Mouse (Mus musculus) hindbrain, postnatal 0 days (tissue): ENCODE measurements around the gene Tacr2. TPM values are rescaled to one million over a fixed set of nuclear protein-coding genes. Genes with fewer than 3 reads are reported as not detected.
A peak's percentile ranks its signal among the peaks of the same experiment; 100 is the strongest.

Experiments
- ATAC-seq: fragments of 200-750 bp; cut with Nextera tagmentation; 2 replicates; pipeline ENCODE4 v1.8.0; 2017; ENCODE audit warnings: mild to moderate bottlenecking, moderate TSS enrichment, moderate library complexity
- DNase-seq: peaks from one replicate; pipeline ENCODE4 v3.0.0-alpha.2; 2015; ENCODE audit warnings: low spot score
- H3K27ac ChIP-seq: fragments of 300-500 bp; sonication (generic); 2 replicates; pipeline ENCODE4 v1.5.1; 2014; ENCODE audit warnings: mild to moderate bottlenecking
- H3K27me3 ChIP-seq: fragments of 300-500 bp; sonication (generic); 2 replicates; pipeline ENCODE4 v1.6.1; 2014; ENCODE audit warnings: low read length, mixed read lengths; ENCODE audit not compliant: insufficient read depth
- H3K36me3 ChIP-seq: fragments of 300-500 bp; sonication (generic); 2 replicates; pipeline ENCODE4 v1.6.1; 2014; ENCODE audit warnings: low read length, mixed read lengths; ENCODE audit not compliant: insufficient read depth
- H3K4me1 ChIP-seq: fragments of 300-500 bp; sonication (generic); 2 replicates; pipeline ENCODE4 v1.6.1; 2014; ENCODE audit warnings: antibody characterized with exemption, low read length, mixed read lengths; ENCODE audit not compliant: insufficient read depth
- H3K4me2 ChIP-seq: fragments of 300-500 bp; sonication (generic); 2 replicates; pipeline ENCODE4 v1.6.1; 2014; ENCODE audit warnings: low read depth, mild to moderate bottlenecking, low read length, moderate library complexity, mixed read lengths
- H3K4me3 ChIP-seq: fragments of 300-500 bp; sonication (generic); 2 replicates; pipeline ENCODE4 v1.5.1; 2014; ENCODE audit warnings: low read length
- H3K9ac ChIP-seq: fragments of 300-500 bp; sonication (generic); replicated peaks from 2 replicates; pipeline ENCODE4 v1.6.1; 2014; ENCODE audit warnings: mild to moderate bottlenecking, low read length, moderate library complexity, mixed read lengths
- H3K9me3 ChIP-seq: fragments of 300-500 bp; sonication (generic); 2 replicates; pipeline ENCODE4 v1.6.1; 2016; ENCODE audit warnings: low read length, mixed read lengths
- CTCF ChIP-seq: IDR thresholded peaks from 2 replicates; pipeline ENCODE4 v1.5.1; 2016; ENCODE audit warnings: antibody characterized with exemption, control low read depth, low read depth
- WGBS: fragments of 180-500 bp; shearing (Covaris S2); extraction: QIAGEN DNeasy Blood & Tissue Kit; methylation state at CpG from one replicate; pipeline ENCODE4 v1.1.7; 2014; 5-methylcytosine and 5-hydroxymethylcytosine counted together
- polyA plus RNA-seq: library from polyadenylated mRNA; unstranded; fragments of >200 nt; fragmentation: Nextera tagmentation; extraction: Ambion mirVana; gene quantifications from 2 replicates; pipeline ENCODE4 v1.2.1, GENCODE M21; 2015
- total RNA-seq: library from RNA; depleted of rRNA; stranded (reverse); fragments of >200 nt; gene quantifications from 2 replicates; pipeline ENCODE4 v1.2.3, GENCODE M21; 2014

Gene Tacr2
- total and polyA plus RNA-seq, 2 experiments from 2014 or later, result 0.08 TPM; not detected in 1

GRCm38 (mm10) chr10:62294112-62294511 is 41.9 kb downstream of the Tacr2 start:
- peak; percentile 79 for ATAC-seq
- no peaks in the 10 kb centered on the region for H3K27me3 ChIP-seq
- H3K9me3 ChIP-seq, result no peaks in the 10 kb centered on the region
- TF ChIP-seq CTCF, result no peak
- H3K27ac ChIP-seq, result peak overlapping the region; percentile 51; the same call in 1 of the 2 replicates
- no peak overlapping the region for H3K4me3 ChIP-seq
- H3K36me3 ChIP-seq, result peaks cover 39% of the 10 kb centered on the region; the same call in 1 of the 2 replicates
- no peak overlapping the region for H3K9ac ChIP-seq
- H3K4me2 ChIP-seq, result no peak overlapping the region
- no peaks in the 10 kb centered on the region for H3K4me1 ChIP-seq
- WGBS, result 62% methylated on average over 4 of the region's 4 CpGs
- DNase-seq, result peak; percentile 27

GRCm38 (mm10) chr10:62296086-62296872 is 44.0 kb downstream of the Tacr2 start:
- no peaks in the 10 kb centered on the region for H3K4me1 ChIP-seq
- no peak overlapping the region for H3K4me3 ChIP-seq
- no peak overlapping the region for H3K27ac ChIP-seq
- ATAC-seq, result peak; percentile 16; the same call in 1 of the 2 replicates
- H3K9ac ChIP-seq, result no peak overlapping the region
- no peak overlapping the region for H3K4me2 ChIP-seq
- H3K27me3 ChIP-seq, result no peaks in the 10 kb centered on the region
- peak; percentile 81 for DNase-seq
- no peak for TF ChIP-seq CTCF
- peaks cover 20% of the 10 kb centered on the region; the same call in 1 of the 2 replicates for H3K36me3 ChIP-seq
- H3K9me3 ChIP-seq, result no peaks in the 10 kb centered on the region
- 47% methylated on average over 21 of the region's 26 CpGs for WGBS

- peak; percentile 42 for DNase-seq
- Histone ChIP-seq H3K9ac (no peak overlapping the region), H3K9me3 (no peaks in the 10 kb centered on the region), H3K4me2 (no peak overlapping the region), H3K4me1 (no peaks in the 10 kb centered on the region), H3K27me3 (no peaks in the 10 kb centered on the region), H3K36me3 (no peaks in the 10 kb centered on the region), H3K27ac (peak overlapping the region; percentile 20; the same call in 1 of the 2 replicates), H3K4me3 (no peak overlapping the region)
- TF ChIP-seq CTCF, result no peak
- peak; percentile 54 for ATAC-seq
- WGBS, result 72% methylated on average over 23 of the region's 23 CpGs
Observed at GRCm38 (mm10) chr10:62300006-62300827, 48.0 kb downstream of the Tacr2 start.

GRCm38 (mm10) chr10:62305090-62305489 is 52.9 kb downstream of the Tacr2 start:
- H3K9ac ChIP-seq, result no peak overlapping the region
- no peaks in the 10 kb centered on the region for H3K36me3 ChIP-seq
- 73% methylated on average over 6 of the region's 6 CpGs for WGBS
- H3K4me2 ChIP-seq, result no peak overlapping the region
- no peaks in the 10 kb centered on the region for H3K4me1 ChIP-seq
- ATAC-seq, result no peak
- no peak for TF ChIP-seq CTCF
- H3K27me3 ChIP-seq, result no peaks in the 10 kb centered on the region
- H3K9me3 ChIP-seq, result no peaks in the 10 kb centered on the region
- no peak overlapping the region for H3K4me3 ChIP-seq
- no peak for DNase-seq
- no peak overlapping the region for H3K27ac ChIP-seq

- H3K4me2 ChIP-seq, result no peak overlapping the region
- H3K9me3 ChIP-seq, result no peaks in the 10 kb centered on the region
- no peak for TF ChIP-seq CTCF
- H3K27me3 ChIP-seq, result no peaks in the 10 kb centered on the region
- H3K4me3 ChIP-seq, result no peak overlapping the region
- no peak overlapping the region for H3K9ac ChIP-seq
- no peaks in the 10 kb centered on the region for H3K4me1 ChIP-seq
- no peak overlapping the region for H3K27ac ChIP-seq
- H3K36me3 ChIP-seq, result no peaks in the 10 kb centered on the region
- 58% methylated on average over 3 of the region's 3 CpGs for WGBS
- ATAC-seq (no peak), DNase-seq (no peak)
Observed at GRCm38 (mm10) chr10:62306483-62306882, 54.2 kb downstream of the Tacr2 start.

GRCm38 (mm10) chr10:62308896-62309491 is 56.8 kb downstream of the Tacr2 start:
- Histone ChIP-seq H3K4me3 (no peak overlapping the region), H3K27me3 (no peaks in the 10 kb centered on the region), H3K36me3 (no peaks in the 10 kb centered on the region), H3K9me3 (no peaks in the 10 kb centered on the region), H3K27ac (no peak overlapping the region), H3K4me1 (no peaks in the 10 kb centered on the region), H3K9ac (no peak overlapping the region), H3K4me2 (no peak overlapping the region)
- ATAC-seq (no peak), DNase-seq (no peak)
- no peak for TF ChIP-seq CTCF
- WGBS, result 90% methylated on average over 11 of the region's 11 CpGs
